Mouse (Mus musculus): Measurements from ENCODE around the gene Shld1. TPM values are rescaled to one million over a fixed set of nuclear protein-coding genes. Genes with fewer than 3 reads are reported as not detected.
A peak's percentile ranks its signal among the peaks of the same experiment; 100 is the strongest.

The Shld1 gene
- total RNA-seq, 2 experiments from 2014 or later: 4.3 to 4.4 TPM

DNA sequence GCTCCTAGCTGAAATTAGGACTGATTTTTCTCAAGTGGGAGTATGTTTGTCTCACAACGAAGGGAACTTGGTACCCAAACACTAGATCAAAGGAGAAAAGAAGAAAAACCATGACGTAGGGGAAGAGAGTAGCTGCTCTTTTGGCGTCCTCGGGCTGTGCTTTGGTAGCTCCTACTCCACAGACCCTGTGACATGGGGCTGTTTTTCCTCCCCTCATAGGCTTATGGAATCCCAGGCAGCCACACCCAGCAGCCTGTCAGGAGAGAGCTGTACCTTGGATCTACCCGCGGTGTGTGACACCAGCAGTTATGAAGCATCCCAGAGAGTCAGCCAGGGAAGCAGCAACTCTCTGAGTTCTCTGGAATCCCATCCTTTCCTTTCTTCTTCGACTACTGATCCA is 5.0 kb downstream of the Shld1 start:
- no peak for ATAC-seq (replicated peaks; ENCODE audit: poor library complexity)

DNA sequence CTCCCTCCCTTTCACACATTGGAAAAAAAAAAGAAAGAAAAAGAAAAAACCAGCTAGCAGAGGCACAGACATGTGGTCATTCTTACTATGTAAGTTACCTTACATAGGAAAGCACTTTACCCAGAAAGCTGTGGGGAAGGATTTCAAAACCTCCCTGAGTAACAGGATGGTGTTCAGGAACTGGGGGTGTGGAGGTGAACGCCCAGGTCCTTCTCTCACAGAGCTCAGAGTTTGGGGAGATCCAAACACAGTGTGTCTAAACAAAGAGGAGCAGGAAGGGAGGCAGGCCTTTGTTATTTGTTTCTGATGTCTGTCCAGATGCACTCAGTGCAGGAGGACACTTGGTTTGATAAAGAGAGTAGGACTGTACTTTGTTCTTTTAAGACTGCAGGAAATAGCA is 5.6 kb downstream of the Shld1 start:
- ATAC-seq (replicated peaks; ENCODE audit: poor library complexity): no peak

DNA sequence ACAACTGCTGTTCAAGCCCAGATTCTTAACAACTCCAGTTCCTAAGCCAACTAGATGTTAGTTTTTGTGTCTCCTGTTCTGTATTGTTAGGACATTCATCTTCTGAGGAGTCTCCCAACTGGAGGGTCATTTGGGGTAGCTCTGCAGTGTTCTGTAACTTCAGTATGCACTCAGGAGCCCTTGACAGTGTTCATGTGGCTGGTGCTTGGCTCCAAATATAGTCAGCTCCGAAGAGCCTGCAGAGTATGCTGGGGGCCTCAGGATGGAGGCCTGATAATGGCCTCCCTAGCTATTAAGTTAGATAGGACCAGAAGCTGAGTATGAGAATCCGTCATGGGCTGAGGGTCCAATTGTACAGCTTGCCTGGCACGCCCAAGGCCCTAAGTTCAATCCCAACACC is 7.2 kb downstream of the Shld1 start:
- no peak for ATAC-seq (replicated peaks; ENCODE audit: poor library complexity)

DNA sequence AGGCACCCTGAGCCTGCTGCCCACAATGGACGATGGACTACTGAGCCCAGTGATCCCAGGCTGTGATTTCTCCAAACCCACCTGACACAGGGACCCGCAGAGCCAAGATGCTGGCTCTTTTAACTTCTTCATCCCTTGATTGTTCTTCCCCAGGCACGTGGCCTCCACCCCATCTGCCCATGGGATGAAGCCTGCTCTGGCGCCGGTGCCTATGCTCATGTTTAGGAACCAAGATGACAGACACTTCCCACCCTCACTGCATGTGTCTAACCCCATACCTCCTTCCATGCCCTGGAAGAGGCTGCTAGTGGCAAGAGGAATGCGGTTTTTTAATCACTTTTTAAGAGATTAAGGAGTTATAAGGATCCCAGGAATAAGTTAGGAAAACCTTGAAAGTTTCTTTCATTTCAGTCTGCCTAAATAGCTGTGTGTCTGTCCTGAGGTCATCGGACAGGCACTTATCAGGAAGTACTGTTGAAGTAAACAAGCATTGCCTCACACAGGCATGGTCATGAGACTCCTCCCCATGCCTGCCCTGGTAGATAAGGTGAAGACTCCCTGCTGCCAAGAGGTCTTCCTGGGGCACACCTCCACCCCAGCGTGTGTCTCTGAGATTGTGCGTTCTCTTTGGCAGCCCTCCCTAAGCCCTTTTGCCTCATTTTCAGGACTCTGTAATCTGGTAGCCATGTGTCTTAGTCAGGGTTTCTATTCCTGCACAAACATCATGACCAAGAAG is 8.8 kb downstream of the Shld1 start:
- ATAC-seq (replicated peaks; ENCODE audit: poor library complexity): peak; percentile 99

DNA sequence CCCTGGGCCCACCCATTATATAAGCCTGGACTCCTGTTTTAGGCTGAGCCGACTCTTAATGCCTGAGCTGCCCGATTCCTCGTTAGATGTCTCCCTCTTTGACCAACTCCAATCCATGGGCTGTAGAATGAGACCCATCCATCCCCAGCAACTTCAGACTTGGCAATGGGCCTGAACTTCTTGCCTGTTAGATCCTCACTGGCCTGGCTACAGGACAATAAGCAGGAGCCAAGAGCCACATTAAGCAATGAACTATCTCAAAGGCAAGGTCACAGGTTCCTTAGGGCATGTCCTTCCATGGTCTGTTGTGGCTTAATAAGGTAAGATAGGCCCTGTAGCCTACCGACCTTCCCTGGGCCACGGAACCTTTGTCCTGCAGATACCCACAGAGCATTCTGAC is 9.8 kb downstream of the Shld1 start:
- no peak for ATAC-seq (replicated peaks; ENCODE audit: poor library complexity)

DNA sequence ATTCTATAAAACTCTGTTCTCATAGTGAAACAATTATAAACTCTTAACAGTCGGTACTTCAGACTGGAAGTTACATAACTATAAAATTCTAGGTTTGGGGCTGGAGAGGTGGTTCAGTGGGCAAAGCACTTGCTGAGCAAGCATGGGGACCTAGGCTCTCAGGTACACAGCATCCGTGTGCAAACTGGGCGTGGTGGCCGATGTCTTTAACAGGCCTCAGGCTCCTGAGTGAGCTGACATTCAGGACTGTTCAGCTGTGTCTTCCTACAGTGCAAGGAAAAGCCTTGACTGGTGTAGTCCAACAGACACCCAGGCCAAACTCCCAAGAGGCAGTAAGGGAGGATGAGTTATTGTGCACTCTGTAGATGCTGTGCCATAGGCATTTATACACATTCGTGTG is 10.5 kb downstream of the Shld1 start:
- ATAC-seq (replicated peaks; ENCODE audit: poor library complexity): no peak

DNA sequence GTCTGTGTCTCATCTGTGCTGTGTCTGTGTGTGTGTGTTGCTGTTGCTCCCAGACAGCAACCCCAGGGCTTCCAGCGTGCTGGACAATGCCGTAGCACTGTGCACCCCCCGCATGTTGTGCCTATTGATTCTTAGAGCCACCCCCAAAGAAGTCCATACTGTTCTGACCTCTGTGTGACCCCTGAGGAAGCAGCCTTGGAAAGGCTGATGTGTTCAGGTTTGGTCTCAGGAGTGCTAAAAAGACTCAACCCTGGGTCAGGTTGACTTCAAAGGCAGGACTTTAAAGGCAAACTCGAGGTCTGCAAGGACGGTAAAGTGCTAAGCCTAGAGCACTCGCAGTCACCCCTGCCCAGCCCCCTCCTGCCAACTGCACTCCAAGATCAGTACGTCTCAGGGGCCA is 11.0 kb downstream of the Shld1 start:
- ATAC-seq (replicated peaks; ENCODE audit: poor library complexity): no peak

DNA sequence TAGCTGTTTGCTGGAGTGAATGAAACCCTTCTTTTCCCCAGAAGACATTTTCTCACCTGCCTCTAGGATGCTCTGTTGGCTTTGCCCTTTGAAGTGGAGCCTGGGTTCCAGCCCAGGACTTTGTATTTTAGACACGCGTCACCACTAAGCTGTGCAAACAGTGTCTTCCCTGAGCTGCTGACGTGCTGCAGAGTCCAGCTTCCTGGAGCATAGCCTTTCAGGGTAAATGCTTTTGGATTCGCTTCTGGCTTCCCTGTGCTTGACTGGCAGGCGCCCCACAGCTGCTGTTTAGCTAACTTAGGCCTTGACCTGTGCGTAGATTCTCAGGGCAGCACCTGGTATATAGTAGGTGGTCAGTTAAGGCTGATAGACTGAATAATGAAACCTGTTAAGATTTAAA is 11.7 kb downstream of the Shld1 start:
- ATAC-seq (replicated peaks; ENCODE audit: poor library complexity): no peak

DNA sequence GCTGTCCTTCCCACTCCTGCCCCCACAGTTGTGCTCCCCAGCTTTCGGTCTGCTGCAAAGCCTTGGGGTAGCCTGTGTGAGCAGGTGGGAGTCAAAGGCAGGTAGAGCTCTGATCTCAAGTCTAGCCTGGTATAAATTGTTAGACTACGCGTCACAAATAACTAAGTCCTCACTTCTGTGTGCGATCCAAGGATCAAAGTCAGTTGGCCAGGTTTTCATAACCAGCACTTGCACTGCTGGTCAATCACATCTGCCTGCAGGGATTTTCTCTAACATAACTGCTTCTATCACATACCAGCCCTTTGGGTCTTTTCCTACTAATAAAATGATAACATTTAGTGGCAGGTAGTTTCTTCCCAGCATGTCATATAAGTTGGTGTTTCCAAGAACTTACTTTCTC is 14.2 kb downstream of the Shld1 start:
- ATAC-seq (replicated peaks; ENCODE audit: poor library complexity): no peak

DNA sequence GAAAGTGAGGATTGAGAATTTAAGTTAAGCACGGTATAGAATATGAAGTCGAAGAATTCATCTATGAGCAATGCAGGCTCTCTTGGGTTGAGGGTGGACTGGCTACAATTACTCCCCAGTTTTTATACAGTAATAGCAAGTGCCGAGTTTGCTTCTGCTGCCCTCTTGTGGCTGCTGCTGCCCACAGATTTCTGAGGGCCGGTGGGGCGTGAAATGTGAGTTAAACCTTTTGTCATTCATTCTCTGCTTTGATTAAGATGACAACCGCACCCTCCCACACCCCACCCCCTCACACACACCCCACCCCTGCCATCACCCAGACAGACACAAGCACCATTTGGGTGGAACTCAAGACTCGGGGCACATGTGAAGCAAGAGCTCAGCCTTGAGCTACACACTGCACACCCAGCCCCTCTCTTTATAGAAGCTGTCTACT is 14.7 kb downstream of the Shld1 start:
- peak; percentile 91 for ATAC-seq (replicated peaks; ENCODE audit: poor library complexity)

DNA sequence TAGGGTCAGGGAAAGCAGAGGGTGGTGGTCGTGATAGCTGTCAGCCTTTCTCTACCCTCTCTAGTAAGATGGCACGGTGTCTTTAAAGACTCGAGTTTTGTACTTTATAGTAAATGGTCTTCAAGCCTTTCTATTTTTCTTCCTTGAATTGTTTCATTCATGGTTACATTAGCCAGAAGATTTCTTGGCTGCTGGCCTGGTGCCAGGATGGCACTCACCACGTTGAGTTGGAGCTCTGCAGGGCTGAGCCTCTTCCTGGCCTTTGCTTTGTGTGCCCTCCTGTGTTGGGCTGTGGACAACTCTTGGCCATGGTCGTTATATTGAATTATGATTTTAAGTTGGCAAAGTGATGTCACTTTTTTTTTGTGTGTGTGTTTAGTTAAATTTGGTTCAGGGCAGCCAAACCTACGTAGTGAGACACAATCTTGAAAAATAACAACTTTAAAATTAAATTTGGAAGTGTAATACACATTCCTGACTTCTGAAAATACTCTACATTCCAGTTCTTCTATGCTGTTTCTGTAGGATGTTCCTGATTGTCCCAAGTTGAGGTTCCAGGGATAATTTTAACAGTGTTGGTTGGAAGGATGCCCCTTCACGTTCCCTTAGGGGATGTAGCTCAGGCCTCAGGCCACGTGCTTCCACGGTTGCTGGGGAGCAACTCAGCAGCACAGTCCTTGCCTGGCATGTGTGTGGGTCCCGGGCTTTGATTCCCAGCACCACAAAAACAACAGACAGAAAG is 18.7 kb downstream of the Shld1 start:
- ATAC-seq (replicated peaks; ENCODE audit: poor library complexity): no peak

DNA sequence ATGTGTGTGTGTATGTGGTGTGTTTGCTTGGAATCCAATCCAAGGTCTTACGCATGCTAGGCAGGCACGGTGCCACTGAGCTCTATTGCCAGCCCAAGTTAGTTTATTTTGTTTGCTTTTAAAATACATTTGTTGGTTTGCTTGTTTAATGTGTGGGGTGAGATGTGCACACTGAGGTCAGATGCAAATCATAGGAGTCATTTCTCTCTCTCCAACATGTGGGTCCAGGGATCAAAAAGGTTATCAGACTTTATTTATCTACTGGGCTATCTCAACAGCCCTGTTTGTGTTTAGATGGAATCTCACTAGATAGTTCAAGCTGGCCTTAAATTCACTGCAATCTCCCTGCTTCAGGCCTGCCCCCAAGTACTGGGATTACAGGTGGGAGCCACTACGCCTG is 19.6 kb downstream of the Shld1 start:
- ATAC-seq (replicated peaks; ENCODE audit: poor library complexity): no peak

DNA sequence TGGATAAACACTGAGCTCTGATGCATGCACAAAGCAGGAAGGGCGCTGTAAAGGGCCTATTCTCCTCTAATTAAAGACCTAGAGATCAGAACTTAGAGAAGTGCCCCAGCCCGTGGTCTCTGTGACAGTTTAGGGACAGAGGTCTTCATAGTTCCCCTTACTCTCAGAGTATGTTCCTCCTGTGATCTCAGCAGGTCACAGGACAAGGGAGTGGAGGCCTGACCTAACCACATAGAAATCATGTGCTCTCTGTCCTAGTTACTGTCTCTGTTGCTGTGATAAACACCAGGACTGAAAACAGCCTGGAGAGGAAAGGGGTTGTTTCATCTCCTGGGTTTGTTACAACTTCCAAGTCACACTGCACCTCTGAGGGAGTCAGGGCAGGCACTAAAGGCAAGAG is 23.8 kb downstream of the Shld1 start:
- peak; percentile 60 for ATAC-seq (replicated peaks; ENCODE audit: poor library complexity)

DNA sequence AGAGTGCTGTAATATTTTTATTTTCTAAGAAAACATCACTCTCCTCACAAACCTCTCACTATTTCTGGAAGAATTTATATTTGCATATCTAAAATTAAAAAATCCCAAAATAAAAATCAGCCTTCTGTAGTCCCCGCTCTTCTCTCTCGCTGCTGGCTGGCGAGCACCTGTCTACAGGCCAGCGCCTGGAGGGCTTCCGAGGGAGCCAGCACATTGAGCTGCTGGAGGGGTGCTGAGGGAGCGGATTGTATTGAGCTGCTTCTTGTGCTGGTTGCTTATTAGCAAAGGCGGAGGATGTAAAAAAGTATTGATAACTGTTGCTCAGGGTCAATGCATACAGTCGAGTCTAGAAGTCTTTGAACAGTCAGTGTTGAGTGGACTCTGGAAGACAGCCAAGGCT is 25.3 kb downstream of the Shld1 start:
- ATAC-seq (replicated peaks; ENCODE audit: poor library complexity): no peak

DNA sequence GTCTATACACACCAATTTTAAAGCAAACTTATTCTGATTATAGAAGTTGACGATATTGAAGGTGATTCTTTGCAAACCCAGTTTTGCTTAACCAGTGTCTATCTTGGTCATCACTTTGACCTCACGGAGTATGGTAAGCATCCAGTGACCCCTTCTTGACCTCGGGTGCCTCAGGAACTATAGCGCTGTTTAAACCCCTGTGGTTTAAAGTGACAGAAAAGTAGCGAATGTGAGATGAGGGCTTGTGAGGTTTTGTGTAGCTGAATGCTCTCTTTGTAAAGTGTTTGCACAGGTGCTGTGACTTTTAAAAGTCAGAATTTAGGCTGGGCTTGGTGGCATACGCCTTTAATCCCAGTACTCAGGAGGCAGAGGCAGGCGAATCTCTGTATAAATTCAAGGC is 27.8 kb downstream of the Shld1 start:
- ATAC-seq (replicated peaks; ENCODE audit: poor library complexity): no peak

DNA sequence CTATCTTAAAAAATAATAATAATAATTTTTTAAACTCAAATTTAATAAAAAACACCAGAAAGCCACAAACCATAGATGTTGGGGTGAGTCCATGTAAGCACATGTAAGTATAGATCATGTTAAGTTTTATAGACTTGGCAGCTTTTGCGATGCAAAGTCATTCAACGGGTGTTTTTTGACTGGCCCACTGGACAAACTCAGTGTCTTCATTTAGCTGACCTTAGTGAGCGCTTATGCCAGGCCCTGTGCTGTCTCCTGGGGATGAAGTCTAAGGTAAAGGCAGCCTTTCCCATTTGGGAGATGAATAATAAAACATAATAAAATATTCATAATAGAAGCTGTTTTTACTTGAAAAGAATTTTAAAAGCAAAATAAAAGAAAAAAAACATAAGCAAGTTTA is 28.2 kb downstream of the Shld1 start:
- no peak for ATAC-seq (replicated peaks; ENCODE audit: poor library complexity)

DNA sequence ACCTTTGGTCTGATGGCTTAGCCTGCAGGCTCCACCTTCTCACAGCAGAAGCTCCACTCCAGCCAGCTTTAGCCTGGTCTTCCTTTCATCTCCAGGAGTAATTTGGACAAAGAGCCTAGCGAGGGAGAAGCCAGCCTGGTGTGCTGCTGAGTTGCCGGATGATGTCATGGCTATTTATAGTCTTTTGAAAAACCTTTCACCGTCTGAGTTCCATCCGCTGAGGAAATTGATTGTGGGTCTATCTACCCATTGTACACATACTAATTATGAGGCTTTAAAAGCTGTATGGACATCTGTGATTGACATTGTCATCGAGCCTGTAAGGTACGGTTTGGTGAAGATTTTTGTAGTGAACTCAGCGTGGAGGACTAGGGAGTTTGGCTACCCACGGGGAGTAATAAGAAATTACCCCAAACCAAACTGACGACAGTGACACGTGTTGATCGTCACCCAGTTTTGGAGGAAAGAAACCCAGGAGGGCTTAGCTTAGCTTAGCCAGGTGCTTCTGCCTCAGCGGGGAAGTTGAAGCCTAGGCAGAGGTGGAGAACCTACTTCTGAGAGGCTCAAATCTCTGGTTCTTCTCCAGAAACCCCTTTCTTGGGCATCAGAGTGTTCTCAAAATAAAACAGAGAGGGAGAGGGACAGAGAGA is 28.8 kb downstream of the Shld1 start:
- ATAC-seq (replicated peaks; ENCODE audit: poor library complexity): no peak

DNA sequence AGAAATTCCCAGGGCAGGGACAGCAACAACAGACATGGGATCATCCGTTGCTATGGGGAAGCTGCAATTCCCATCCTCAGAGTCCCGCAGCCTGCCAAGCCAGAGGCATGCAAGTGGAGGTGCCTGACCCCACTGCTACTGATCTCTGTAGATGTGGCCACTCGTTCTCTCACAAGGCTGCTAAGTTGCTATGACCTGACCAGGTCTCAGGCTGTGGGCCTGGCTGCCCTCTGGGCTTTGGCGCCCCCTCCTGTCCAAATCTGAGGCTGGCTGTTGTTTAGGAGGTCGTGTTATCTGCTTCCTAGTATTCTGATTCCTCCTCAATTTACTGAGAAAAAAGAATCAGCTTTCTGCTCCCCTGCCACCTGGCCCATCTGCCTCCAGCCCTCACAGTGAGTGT is 29.4 kb downstream of the Shld1 start:
- peak; percentile 98 for ATAC-seq (replicated peaks; ENCODE audit: poor library complexity)

DNA sequence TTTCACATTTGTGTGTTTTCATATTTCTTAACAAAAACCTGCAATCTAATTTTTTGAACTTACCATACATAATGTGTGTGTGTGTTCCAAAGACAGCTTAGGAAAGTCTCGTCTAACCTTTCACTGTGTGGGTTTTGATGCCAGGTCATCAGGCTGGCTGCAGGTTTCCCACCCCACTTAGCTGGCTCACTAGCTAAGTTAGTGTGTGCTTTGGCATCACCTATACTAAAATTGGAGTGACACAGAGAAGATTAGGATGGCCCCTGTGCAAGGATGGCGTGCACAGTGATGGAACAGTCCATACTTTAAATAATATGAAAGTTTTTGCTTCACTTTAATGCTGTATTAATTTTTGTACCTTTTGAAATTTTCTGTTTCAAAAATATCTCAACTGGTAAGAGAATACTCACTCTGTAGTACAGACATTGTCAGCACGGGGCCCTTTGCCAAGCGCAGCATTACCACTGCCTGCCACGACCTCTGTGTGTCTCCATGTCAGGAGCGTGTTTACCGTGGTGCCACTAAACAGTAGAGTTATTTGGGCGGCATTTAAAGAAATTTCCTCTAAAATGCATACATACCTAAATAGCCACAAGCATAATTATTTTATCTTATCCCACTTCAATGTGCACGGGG is 30.3 kb downstream of the Shld1 start:
- ATAC-seq (replicated peaks; ENCODE audit: poor library complexity): no peak

DNA sequence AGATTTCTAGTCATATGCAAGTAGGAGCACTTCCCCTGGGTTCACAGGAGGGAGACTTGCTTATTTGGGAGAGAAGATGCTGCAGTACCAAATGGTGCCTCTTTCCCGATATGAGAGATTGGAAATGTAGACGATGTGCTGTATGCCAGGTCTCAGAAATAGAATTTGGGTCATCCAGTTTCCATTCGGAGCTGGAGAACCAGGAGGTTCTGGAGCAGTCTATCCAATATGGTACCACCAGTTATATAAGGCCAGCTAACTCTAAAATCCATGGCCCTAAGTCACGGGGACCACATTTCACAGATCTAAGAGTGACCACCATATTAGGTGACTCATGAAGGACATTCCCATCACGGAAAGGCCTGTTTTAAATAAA is 30.8 kb downstream of the Shld1 start:
- no peak for ATAC-seq (replicated peaks; ENCODE audit: poor library complexity)

DNA sequence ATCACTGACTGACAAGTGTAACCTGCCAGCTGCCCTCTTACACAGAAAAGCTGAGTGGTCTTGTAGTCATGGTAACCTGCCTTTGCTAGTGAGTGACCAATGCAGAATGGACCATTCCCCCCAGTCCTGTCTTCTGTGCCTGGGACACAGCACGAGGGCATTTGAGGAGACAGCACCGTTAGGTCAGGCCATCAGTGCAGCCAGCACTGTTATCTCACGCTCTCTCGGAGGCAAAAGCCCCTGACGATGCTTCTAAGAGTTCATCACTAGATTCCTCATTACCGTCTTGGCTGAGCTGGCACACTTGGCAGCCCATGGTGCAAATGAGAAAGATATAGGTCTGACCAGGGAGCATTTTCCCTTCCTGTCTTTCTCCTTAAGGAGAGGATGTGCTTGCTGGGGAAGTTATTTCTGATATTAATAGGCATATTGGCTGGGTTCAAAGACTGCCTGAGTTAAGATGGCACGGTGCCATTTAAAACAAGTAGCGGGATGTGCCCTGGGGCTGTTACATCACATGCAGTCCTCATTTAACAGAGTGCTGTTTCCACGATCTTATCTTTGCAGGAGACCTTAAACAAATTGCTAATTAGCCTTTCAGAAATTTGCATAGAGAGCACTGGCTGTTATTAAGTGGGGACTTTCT is 34.3 kb downstream of the Shld1 start:
- ATAC-seq (replicated peaks; ENCODE audit: poor library complexity): no peak

Measured in megakaryocyte progenitor cell, adult 5-6 weeks (primary cell).